Mouse (Mus musculus) gastrocnemius, adult 2 months (tissue): ENCODE data around the gene Inha. TPM values are rescaled to one million over a fixed set of nuclear protein-coding genes. Genes with fewer than 3 reads are reported as not detected.

Experiments
- DNase-seq: peaks from one replicate; pipeline ENCODE4 v3.0.0; 2022
- H3K27ac ChIP-seq: fragments of 200-600 bp; 2 replicates; pipeline ENCODE4 v1.8.1; 2022; ENCODE audit warnings: mild to moderate bottlenecking
- H3K4me3 ChIP-seq: fragments of 200-600 bp; 2 replicates; pipeline ENCODE4 v1.8.1; 2022; ENCODE audit warnings: mild to moderate bottlenecking, moderate library complexity
- CTCF ChIP-seq: fragments of 200-600 bp; IDR thresholded peaks from 2 replicates; pipeline ENCODE4 v1.8.1; 2022; ENCODE audit warnings: antibody characterized with exemption, mild to moderate bottlenecking, moderate library complexity
- intact Hi-C: fragments of 180-260 bp; cut with DNase I; formaldehyde crosslinking; loops from one replicate; pipeline ENCODE4 v1.15.1; 2025
- total RNA-seq, 2 experiments: library from RNA; stranded (reverse); gene quantifications; 2 replicates each; pipeline ENCODE4 v1.2.3; 2021

The Inha gene
- total RNA-seq, 2 experiments from 2014 or later = 1.3 to 2.2 TPM

DNA sequence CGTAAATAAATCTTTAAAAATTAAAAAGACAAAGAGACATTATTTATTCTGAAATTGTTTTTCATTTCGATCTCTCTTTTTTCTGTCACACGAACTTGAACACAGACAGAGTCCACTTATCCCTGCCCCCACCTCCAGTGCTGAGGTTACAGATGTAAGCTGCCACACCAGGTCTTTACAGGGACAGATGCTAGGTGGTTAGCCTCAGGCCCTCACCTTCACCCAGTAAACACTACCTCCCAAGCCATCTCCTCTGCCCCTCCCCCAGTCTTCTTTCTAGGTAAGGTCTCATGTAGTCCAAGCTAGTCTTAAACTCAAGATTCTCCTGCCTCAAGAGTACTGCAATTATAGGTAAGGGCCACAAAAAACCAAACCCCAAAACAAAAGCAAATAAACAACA is 5.7 kb downstream of the Inha start:
- no peak for DNase-seq
- intact Hi-C loops = no loop called here
- no peak overlapping the region for H3K27ac ChIP-seq

DNA sequence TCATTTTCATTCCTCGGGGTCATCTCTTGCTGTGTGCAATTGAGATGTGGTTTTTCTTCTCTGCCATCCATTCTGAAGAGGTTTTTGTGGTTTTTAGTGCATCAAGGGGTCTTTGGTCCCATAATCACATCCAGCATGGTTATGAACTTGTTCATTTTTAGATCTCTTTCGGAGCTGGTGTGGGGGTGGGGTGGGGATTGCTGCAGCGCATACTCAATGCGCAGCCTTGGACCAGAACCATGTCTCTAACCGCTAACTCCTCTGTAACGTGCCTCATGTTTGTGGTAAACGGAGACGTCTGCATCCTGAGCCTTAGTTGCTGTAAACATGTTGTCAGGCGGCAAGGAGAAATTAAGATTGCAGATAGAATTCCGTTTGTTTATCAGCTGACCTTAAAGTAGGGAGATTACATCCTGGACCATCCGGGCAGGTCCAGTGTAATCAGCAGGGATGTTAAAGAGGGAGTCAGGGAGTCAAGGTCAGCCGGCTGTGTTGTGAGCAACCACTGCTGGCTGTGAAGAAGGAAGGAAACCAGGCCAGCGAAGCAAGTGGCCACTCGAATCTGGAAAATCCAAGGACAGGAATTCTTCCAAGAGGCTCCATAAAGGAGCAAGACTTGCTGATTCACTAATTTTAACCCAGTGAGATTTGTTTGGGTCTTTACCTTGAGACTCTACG is 10.0 kb downstream of the Inha start:
- no peak for DNase-seq
- no peak for TF ChIP-seq CTCF
- no peak overlapping the region for H3K27ac ChIP-seq
- intact Hi-C loops = no loop called here
- H3K4me3 ChIP-seq = no peak overlapping the region

More for the DNA sequence above, 5.7 kb downstream of the Inha start:
- TF ChIP-seq CTCF = no peak
- H3K4me3 ChIP-seq = no peak overlapping the region

DNA sequence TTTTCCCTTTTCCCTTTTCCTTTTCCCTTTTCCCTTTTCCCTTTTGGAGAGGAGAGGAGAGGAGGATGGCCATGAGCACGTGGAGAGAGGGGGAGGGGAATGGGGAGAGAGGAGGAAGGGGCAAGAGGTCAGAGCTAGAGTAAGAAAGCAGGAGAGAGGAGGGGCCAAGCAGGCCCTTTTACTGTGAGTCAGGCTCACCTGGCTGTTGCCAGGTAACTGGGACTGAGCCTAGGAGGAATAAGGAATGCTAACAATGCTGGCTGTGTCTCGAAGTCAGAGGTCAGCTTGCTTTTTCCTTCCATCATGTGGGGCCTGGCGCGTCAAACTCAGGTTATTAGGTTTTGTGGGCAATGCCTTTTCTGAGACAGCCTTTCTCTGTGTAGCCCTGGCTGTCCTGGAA is 11.1 kb downstream of the Inha start:
- intact Hi-C loops = no loop called here
- H3K27ac ChIP-seq = no peak overlapping the region
- no peak for TF ChIP-seq CTCF
- DNase-seq = no peak
- no peak overlapping the region for H3K4me3 ChIP-seq

DNA sequence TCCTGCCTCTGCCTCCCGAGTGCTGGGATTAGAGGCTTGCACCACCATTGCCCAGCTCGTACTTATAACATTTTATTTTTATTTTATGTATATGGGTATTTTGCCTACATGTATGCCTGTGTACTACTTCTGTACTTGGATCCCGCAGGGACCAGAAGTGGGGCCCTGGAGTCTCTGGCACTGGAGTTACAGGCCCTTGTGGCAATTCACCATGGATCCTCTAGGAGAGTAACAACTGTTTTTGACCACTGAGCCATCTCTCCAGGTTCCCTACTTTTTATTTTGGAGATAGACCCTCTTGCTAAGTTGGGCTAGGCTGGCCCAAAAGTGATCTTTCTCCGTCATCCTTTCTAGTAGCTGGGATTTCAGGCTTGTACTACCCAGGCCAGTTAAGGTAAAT is 11.6 kb downstream of the Inha start:
- no peak for DNase-seq
- no peak for TF ChIP-seq CTCF
- Histone ChIP-seq H3K27ac (no peak overlapping the region), H3K4me3 (no peak overlapping the region)
- intact Hi-C loops = no loop called here

DNA sequence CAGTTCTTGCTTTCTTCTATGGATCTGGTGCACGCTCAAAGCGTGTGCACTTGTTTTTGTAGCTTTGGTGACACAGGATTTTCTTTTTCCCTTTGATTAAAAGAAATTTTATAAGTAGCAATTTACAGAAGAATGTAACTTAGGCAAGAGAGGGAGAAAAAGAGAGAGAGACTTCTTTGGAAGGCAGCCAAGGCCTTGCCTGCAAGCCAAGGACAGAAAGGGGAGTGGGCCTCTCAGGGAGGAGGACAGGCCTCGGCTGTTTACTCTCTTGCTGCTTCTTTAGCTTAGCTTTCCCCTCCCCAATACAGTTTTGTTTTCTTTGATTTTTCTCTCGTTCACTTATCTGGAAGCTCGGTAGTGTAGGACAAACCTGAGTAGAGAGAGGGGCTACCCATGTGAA is 12.7 kb downstream of the Inha start:
- no peak overlapping the region for H3K27ac ChIP-seq
- intact Hi-C loops = no loop called here
- no peak overlapping the region for H3K4me3 ChIP-seq
- no peak for TF ChIP-seq CTCF
- no peak for DNase-seq

DNA sequence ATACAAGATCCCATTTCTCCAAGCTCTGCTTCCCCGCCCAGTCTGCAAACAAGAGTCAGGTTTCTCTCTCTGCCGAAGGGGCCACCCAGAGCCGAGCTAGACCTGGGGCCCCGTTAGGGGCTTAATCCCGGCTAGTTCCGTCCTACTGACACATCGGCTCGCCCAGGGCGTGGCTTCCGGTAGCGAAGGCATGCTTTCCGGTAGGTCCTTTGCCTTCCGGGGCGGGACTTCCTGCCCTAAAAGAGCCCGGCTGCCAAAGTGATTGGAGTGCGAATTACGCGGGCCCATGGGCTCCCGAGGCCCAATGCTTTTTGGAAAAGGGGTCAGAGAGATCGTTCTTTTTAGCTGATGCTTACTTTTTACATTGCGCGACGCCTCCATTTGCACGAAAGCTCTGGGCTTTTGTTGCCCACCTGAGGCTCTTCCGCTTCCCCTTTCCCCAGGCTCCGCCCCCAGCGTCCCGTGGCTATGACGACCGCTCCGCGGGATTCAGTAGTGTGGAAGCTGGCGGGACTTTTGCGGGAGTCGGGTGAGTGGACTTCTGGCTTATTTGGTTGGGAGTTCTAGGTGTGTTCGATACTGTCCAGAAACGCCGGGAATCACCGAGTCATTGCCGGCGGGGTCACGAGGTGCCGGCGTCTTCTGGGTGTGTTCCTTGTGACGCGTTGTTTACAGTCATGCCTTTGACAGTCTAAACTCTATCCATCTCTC is 14.6 kb downstream of the Inha start, which contains the start of gene Stk11ip:
Gene Stk11ip, plus strand, starts transcription at position 209 of the 711 bp plus-strand sequence.
- H3K27ac ChIP-seq = peak within 1 kb of the TSS; percentile 97
- intact Hi-C loops = no loop called here
- DNase-seq = peak; percentile 96
- TF ChIP-seq CTCF = no peak
- peak within 1 kb of the TSS; percentile 85 for H3K4me3 ChIP-seq

DNA sequence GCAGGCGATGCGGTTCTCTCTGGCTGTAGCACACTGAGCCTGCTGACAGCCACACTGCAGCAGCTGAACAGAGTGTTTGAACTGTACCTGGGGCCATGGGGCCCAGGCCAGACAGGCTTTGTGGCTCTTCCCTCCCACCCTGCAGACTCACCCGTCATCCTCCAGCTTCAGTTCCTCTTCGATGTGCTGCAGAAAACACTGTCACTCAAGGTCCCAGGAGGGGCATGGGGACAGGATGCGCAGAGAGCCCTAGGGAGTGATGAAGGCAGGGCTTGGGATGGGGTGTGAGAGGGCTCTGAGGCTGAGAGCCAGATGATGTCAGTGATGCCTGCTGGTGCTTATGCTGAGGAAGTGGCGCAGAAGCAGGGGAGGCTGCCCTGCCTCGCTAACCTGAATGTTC is 17.8 kb downstream of the Inha start:
- no peak for TF ChIP-seq CTCF
- no peak overlapping the region for H3K27ac ChIP-seq
- DNase-seq = no peak
- intact Hi-C loops = no loop called here
- no peak overlapping the region for H3K4me3 ChIP-seq

DNA sequence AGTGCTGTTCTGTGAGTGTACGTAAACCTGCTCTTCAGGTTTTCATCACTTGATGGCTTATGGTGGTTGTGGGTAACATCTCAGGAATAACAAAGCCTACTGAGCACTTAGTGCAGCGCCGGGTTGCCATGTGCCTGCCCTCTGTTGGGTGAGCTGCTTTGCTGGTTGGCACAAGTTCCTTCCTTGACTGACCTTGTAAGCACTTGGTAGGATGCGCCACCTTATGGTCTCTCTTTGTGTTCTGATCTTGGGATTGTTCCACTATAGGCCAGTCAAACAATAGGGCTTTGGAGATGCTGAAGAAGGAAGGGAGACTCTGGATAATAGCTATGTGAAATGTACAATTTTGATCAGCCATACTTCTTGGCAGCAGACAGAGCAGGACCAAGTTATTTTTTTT is 23.7 kb downstream of the Inha start:
- intact Hi-C loops = no loop called here
- no peak overlapping the region for H3K27ac ChIP-seq
- TF ChIP-seq CTCF = no peak
- DNase-seq = no peak
- H3K4me3 ChIP-seq = no peak overlapping the region

DNA sequence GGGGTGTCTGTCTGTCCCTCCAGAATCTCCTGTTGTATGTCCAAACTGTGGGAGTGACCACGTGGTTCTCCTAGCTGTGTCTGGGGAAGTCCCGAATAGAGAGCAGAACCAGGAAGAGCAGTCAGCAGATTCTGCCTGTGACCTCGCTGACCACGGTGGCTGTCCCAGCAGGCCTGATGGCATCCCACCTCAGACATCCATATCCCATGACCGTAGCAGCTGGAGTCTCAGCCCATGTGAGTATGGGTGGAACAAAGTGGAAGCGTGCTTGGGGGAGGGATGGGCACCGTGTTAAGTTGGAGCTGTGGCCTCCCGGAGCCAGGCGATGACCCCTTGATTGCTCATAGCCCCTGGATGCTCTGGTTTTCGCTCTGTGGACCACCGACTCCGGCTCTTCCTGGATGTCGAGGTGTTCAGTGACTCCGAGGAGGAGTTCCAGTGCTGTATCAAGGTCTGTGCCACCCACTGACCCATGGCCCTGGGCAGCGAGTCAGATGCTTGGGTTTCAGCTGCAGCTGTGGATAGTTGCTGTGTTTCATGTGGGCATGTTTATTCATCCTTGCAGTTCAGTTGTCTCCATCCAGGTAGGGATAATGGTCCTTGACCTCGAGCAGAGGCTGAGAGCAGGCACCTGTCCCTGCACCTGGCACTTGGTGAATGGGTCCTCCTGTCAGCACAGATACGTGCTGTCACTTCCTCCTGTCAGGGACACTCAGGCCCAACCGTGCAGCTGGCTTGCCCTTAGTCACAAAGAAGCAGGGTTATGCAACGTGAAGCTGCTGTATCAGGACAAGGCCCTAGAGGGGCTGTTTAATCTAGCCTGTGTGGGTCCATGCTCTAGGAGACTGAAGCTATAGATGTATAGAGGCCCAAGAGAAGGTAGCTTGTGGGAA is 25.6 kb downstream of the Inha start:
- TF ChIP-seq CTCF = no peak
- intact Hi-C loops = no loop called here
- no peak overlapping the region for H3K4me3 ChIP-seq
- no peak overlapping the region for H3K27ac ChIP-seq
- no peak for DNase-seq

DNA sequence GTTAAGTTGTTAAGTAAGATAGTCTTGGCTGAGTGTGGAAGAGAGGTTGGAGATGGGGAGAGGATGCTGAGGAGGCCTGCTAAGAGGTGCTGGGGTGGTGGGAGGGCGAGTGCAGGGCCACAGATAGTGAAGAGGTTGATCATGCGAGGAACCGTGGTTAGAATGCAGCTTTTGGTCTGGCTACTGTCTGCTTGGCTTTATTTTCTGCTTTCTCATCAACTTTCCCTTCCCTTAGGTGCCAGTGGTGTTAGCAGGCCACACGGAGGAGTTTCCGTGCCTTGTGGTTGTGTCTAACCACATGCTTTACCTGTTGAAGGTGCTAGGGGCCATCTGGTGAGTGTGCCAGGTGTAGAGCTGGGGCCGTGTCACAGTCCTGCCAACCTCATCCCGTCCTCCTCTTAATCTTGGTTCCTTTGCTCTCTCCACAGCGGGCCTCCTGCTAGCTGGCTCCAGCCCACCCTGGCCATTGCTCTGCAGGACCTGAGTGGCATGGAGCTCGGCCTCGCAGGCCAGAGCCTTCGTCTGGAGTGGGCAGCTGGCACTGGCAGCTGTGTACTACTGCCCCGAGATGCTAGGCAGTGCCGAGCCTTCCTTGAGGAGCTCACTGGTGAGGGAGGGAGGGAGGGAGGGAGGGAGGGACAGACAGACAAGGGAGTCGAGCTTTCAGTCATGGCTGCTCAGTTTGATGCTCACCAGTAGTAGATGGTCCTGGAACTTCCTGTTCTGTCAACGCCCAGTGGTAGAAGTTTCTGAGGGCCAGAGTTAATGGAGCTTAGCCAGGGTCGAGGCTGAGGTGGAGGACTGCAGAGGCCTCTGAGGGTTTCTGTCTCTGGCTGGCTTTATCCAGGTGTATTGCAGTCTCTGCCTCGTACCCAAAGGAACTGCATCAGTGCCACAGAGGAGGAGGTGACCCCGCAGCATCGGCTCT is 26.7 kb downstream of the Inha start:
- intact Hi-C loops = no loop called here
- TF ChIP-seq CTCF = no peak
- Histone ChIP-seq H3K27ac (no peak overlapping the region), H3K4me3 (no peak overlapping the region)
- no peak for DNase-seq

DNA sequence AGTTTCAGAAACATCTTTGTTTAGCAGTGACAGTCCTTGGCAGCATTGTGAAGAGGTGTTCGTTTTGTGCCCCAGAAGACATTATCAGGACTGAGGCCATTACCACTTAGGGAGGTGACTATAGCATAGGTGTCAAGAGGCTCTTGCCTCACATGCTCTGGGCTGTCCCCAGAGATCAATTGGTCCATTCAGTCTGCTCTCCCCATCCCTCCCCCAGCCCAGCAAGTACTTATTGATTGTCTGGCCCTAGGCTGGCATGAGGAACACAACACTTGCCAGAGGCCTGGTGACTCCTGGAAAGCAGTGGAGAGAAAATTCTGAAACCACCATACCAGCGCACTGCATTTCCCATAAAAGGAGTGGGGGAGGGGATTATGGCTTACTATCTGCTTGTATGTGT is 30.7 kb downstream of the Inha start:
- intact Hi-C loops = no loop called here
- DNase-seq = no peak
- no peak for TF ChIP-seq CTCF
- Histone ChIP-seq H3K27ac (no peak overlapping the region), H3K4me3 (no peak overlapping the region)

DNA sequence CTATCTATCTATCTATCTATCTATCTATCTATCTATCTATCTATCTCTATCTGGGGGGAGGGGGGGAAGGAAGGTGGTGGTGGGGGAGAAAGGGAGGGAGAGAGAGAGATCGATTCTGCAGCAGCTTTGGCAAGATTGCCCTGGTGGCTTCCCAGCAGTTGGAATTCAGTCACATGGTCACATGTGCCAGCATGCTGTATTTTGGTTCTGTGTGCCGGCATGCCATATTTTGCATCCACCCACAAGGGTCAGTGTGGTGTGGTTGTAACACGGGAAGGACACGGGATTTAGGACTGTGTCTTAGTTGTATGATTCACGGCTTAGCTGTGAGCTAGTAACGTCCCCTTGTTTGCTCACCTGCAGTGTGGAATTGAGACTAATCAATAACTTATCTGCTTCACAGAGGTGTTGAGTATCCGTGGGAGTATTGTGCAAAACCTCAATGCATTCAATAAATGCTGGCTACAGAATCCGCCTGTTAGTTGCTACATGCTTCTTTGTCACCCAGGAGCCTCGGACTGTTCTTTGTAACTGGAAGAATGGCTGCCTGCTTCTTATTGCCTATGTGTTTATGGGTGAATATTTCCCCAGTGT is 31.8 kb downstream of the Inha start:
- intact Hi-C loops = no loop called here
- H3K27ac ChIP-seq = peak overlapping the region; percentile 79
- H3K4me3 ChIP-seq = no peak overlapping the region
- DNase-seq = no peak
- TF ChIP-seq CTCF = no peak
